Mouse (Mus musculus) right cerebral cortex, postnatal 4 days (tissue): ENCODE data around the gene Hsd17b14.

Experiments used
- DNase-seq: peaks from one replicate; pipeline ENCODE4 v3.0.0-alpha.2; 2022

The Hsd17b14 gene

DNA sequence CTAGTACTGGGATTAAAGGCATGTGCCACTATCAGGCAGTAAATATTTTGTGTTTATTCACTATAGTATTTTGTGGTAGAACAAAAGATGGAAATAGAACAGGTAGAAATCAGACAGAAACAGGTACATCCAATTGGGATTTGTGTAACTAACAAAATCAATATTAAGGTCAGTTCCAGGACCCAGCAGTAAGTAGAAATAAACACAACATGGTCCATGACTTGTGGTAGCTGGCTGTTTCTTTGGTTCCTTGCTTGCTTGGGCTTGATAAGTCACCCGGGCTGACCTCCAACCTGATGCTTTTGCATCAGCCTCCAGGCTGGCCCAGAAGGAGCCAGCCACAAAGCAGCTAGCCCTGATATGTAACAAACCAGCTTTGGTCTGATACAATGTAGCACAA is 54.8 kb downstream of the Hsd17b14 start:
- no peak for DNase-seq

DNA sequence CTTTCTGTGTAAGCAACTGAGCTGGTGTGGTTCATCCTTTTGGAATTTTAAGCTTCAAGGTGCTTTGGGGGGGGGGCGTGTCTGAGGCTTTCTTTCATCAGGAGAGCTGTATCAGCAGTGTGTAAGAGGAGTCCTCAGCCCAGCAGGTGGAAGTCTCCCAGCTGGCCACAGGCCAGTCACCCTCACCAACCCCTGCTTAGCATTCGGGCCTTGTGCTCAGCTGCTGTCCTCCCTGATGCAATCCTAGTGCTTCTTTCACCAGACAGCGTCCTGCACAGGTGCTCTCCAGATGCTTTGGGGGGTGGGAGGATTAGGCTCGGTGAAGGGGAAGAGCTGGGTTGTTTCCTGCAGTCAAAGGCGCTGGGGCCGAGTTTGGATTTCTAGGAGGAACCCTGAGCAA is 61.6 kb downstream of the Hsd17b14 start:
- DNase-seq = no peak

DNA sequence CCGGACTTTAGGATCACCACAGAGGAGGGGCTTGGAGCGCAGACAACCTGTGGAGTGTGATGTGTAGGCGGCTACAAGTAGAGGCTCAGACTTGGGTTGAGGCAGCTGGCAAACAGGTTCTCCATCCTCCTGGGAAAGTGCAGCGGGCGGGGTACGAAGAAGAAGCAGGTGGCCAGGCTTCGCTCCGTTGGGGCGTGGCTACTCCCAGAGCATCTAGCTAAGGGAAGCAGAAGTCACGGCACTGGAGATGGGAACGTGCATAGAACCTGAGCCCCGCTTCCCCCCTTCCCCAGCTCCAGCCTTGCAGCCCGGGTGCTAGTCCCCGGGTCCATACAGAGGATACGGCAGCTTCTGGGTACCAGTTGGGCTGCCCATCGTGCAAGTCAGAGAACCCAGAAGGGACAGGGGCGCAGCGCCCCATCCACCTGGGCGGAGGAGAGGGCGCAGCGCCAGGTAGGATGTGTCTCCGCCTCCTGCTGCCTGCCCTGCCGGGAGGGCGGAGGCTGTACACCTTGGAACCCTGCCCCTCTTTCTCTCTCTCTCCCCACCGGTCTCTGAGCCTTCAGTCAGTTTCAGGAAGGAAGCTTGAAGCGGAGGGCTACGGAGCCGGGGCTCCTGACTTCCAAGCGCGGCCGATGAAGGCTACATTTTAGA is 62.5 kb downstream of the Hsd17b14 start, which contains the start of gene Fut1:
Gene Fut1 (plus strand): TSS at position 248 of the 654 bp plus-strand sequence.
- no peak for DNase-seq
